Mouse (Mus musculus): ENCODE measurements around the gene Ubac2. TPM values are rescaled to one million over a fixed set of nuclear protein-coding genes. Genes with fewer than 3 reads are reported as not detected.

Gene Ubac2
- polyA plus RNA-seq, 1 experiment from 2014 or later = 43.2 TPM

DNA sequence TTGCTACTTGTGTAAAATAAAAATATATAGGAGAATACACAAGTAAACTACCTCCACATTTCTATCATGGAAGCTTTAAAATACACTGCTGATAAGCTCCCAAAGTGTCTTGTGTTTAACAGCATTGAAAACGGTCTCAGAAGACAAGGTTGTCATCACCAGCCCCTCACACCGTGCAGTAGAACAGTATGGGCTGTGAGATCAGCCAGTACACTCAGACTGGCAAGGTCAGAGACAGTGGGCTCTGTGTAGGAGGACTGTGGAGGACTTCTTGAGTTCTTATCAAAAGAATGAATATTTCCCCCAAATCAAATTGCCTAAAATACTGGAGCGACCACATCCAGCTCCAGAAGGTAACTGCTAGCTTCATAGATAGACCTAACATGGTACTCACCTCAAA lies 61.2 kb downstream of the Ubac2 start:
- DNase-seq (ENCODE audit: low spot score) (no peak), ATAC-seq (no peak)
- H3K4me3 ChIP-seq (ENCODE audit: low read depth, low read length) = no peak overlapping the region
- whole genome bisulfite sequencing = 84% methylated on average over 3 of the region's 3 CpGs
- H3K4me2 ChIP-seq (replicated peaks; ENCODE audit: low read depth, low read length) = no peak overlapping the region
- no peaks in the 10 kb centered on the region for H3K4me1 ChIP-seq (ENCODE audit: insufficient read depth, low read depth, low read length)
- TF ChIP-seq EP300 (IDR thresholded peaks at IDR 0.05) (no peak), CTCF (IDR thresholded peaks at IDR 0.05) (no peak)
- no peaks in the 10 kb centered on the region for H3K27me3 ChIP-seq (replicated peaks; ENCODE audit: insufficient read depth, low read length)
- no peaks in the 10 kb centered on the region for H3K36me3 ChIP-seq (ENCODE audit: insufficient read depth, low read length)
- no peaks in the 10 kb centered on the region for H3K9me3 ChIP-seq (ENCODE audit: low read length)
- no peak overlapping the region for H3K27ac ChIP-seq (ENCODE audit: low read length)
- H3K9ac ChIP-seq (replicated peaks; ENCODE audit: low read depth) = no peak overlapping the region

DNA sequence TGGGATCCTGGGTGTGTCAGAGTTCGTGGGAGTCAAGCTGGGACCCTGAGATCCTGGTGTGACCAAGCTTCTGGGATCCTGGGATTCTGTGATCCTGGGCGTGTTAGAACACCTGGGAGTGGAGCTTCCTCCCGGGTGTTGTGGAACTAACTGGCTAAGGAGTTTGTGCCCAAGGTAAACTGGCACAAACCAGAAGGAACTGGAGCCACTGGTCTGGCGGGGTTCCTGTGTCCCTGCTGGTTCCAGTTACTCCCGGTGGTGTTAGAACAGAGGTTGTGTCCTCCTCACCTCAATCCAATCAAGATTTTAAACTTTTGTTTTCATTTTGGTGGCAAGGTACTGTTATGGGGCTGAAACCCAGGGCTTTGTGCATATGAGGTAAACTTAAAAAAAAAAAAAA lies 67.7 kb downstream of the Ubac2 start:
- Histone ChIP-seq H3K36me3 (ENCODE audit: insufficient read depth, low read length) (no peaks in the 10 kb centered on the region), H3K27me3 (replicated peaks; ENCODE audit: insufficient read depth, low read length) (no peaks in the 10 kb centered on the region), H3K9ac (replicated peaks; ENCODE audit: low read depth) (no peak overlapping the region), H3K27ac (ENCODE audit: low read length) (no peak overlapping the region), H3K4me2 (replicated peaks; ENCODE audit: low read depth, low read length) (no peak overlapping the region), H3K4me1 (ENCODE audit: insufficient read depth, low read depth, low read length) (no peaks in the 10 kb centered on the region), H3K9me3 (ENCODE audit: low read length) (no peaks in the 10 kb centered on the region), H3K4me3 (ENCODE audit: low read depth, low read length) (no peak overlapping the region)
- no peak for ATAC-seq
- 69% methylated on average over 5 of the region's 5 CpGs for WGBS
- TF ChIP-seq EP300 (IDR thresholded peaks at IDR 0.05) (no peak), CTCF (IDR thresholded peaks at IDR 0.05) (no peak)
- no peak for DNase-seq (ENCODE audit: low spot score)

DNA sequence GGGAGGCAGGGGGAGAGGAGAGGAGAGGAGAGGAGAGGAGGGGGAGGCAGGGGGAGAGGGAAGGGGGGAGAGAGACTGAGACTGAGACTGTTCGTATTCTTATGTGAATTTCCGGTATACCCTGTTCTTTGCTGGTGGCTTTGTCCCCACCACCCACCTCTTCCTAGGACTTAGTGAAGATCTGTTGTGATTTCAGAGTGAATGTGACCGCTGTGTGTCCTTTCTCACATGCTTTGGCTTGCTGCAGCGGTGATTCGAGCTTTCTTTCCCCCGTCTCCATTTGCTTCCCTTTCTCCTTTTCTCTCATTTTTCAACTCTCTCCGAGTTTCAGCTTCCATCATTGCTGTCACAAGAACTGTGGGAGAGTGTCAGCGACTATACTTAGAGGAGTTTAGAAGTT lies 68.3 kb downstream of the Ubac2 start:
- 53% methylated on average over 8 of the region's 8 CpGs for WGBS
- H3K36me3 ChIP-seq (ENCODE audit: insufficient read depth, low read length) = no peaks in the 10 kb centered on the region
- H3K27me3 ChIP-seq (replicated peaks; ENCODE audit: insufficient read depth, low read length) = no peaks in the 10 kb centered on the region
- no peak overlapping the region for H3K9ac ChIP-seq (replicated peaks; ENCODE audit: low read depth)
- no peaks in the 10 kb centered on the region for H3K9me3 ChIP-seq (ENCODE audit: low read length)
- TF ChIP-seq CTCF (IDR thresholded peaks at IDR 0.05) (no peak), EP300 (IDR thresholded peaks at IDR 0.05) (no peak)
- ATAC-seq (no peak), DNase-seq (ENCODE audit: low spot score) (no peak)
- no peak overlapping the region for H3K27ac ChIP-seq (ENCODE audit: low read length)
- no peak overlapping the region for H3K4me3 ChIP-seq (ENCODE audit: low read depth, low read length)
- H3K4me1 ChIP-seq (ENCODE audit: insufficient read depth, low read depth, low read length) = no peaks in the 10 kb centered on the region
- H3K4me2 ChIP-seq (replicated peaks; ENCODE audit: low read depth, low read length) = no peak overlapping the region

DNA sequence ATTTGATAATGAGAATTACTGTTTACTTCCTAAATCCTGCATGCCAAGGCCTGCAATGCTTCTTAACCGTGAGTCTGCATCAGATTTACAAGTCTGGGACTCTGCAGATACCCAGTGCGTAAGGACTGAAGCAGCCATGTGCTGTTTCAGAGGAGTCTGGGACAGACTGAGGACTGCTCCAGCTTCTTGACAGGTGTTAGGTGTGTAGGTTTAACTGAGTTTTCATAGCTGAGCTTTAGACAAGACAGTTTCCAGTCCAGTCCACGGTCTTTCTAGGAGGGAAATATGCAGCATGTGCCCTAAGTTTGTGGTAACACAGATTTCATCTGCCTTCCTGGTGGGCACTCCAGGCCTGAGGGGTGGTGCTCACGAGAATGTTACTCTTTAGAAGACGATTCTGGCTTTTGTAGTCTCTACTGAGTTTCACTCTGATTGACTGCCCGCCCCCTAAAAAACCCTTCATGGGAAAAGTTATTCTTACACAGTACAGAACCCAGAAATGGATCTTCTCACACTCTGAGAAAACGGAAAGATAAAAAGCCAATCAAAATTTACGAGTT lies 68.9 kb downstream of the Ubac2 start:
- DNase-seq (ENCODE audit: low spot score) (no peak), ATAC-seq (no peak)
- H3K27me3 ChIP-seq (replicated peaks; ENCODE audit: insufficient read depth, low read length) = no peaks in the 10 kb centered on the region
- H3K9me3 ChIP-seq (ENCODE audit: low read length) = no peaks in the 10 kb centered on the region
- H3K4me1 ChIP-seq (ENCODE audit: insufficient read depth, low read depth, low read length) = no peaks in the 10 kb centered on the region
- H3K4me3 ChIP-seq (ENCODE audit: low read depth, low read length) = no peak overlapping the region
- H3K4me2 ChIP-seq (replicated peaks; ENCODE audit: low read depth, low read length) = no peak overlapping the region
- no peaks in the 10 kb centered on the region for H3K36me3 ChIP-seq (ENCODE audit: insufficient read depth, low read length)
- H3K27ac ChIP-seq (ENCODE audit: low read length) = no peak overlapping the region
- 66% methylated on average over 8 of the region's 8 CpGs for WGBS
- TF ChIP-seq EP300 (IDR thresholded peaks at IDR 0.05) (no peak), CTCF (IDR thresholded peaks at IDR 0.05) (no peak)
- H3K9ac ChIP-seq (replicated peaks; ENCODE audit: low read depth) = no peak overlapping the region

DNA sequence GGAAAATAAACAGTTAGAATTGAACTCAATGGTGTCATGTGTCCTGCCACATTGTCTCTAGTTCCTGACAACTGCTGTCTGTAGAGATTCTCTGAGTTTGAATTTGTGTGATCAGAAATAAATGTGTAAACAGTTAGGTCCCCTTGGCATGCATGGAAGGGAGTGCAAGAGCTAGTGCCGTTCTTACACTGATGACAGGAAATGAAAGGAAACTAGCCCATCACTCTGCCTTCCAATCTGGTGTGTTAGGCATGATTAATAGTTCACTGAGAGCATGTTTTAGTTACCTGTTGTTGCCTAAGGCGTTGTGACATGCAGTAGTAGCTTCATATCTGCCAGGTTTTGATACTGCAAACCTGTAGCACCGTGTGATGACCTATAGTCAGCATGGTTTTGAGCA lies 69.5 kb downstream of the Ubac2 start:
- no peak for ATAC-seq
- DNase-seq (ENCODE audit: low spot score) = no peak
- Histone ChIP-seq H3K36me3 (ENCODE audit: insufficient read depth, low read length) (no peaks in the 10 kb centered on the region), H3K4me2 (replicated peaks; ENCODE audit: low read depth, low read length) (no peak overlapping the region), H3K9me3 (ENCODE audit: low read length) (no peaks in the 10 kb centered on the region), H3K4me1 (ENCODE audit: insufficient read depth, low read depth, low read length) (no peaks in the 10 kb centered on the region), H3K27me3 (replicated peaks; ENCODE audit: insufficient read depth, low read length) (no peaks in the 10 kb centered on the region), H3K4me3 (ENCODE audit: low read depth, low read length) (no peak overlapping the region), H3K9ac (replicated peaks; ENCODE audit: low read depth) (no peak overlapping the region), H3K27ac (ENCODE audit: low read length) (no peak overlapping the region)
- TF ChIP-seq CTCF (IDR thresholded peaks at IDR 0.05) = no peak
- WGBS = 68% methylated on average over 3 of the region's 3 CpGs

DNA sequence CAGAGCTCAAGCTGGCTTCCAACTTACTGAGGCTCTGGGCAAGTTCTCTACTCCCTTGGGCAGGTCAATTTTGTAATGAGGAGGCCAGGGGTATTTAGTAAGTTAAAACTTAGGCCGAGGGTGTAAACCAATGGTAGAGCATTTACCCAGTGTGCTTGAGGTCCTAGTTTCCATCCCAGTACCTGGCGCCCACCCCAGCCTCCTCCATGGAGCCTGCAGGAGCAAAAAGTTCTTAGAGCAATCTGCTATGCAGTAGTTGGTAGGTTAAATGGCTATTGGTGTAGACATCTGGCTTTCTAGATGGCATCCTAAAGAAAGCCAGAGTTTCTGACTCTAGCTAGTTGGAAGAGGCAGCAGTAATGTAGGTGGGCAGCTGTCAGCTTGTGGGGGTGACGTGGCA lies 71.0 kb downstream of the Ubac2 start:
- 92% methylated on average over 3 of the region's 3 CpGs for WGBS

DNA sequence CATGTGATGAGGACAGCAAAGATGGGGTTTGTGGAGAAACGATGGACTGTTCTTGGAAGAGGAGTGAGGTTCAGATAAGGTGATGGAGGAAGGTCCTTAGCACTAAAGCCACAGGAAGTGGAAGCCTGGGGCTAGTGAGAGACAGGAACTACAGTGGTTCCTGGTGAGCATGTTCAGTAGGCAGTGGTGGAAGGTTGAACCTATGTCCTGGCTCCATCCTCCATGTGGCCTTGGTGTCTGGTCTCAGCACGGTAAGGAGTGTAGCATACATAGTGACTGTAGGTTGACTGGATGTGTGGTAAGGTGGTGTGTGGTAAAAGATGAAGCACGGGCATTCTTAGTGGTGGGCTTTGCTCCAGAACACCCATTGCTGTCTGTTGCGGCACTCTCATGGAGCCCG lies 71.5 kb downstream of the Ubac2 start:
- H3K9ac ChIP-seq (replicated peaks; ENCODE audit: low read depth) = no peak overlapping the region
- no peaks in the 10 kb centered on the region for H3K4me1 ChIP-seq (ENCODE audit: insufficient read depth, low read depth, low read length)
- no peaks in the 10 kb centered on the region for H3K36me3 ChIP-seq (ENCODE audit: insufficient read depth, low read length)
- no peak overlapping the region for H3K27ac ChIP-seq (ENCODE audit: low read length)
- H3K4me3 ChIP-seq (ENCODE audit: low read depth, low read length) = no peak overlapping the region
- ATAC-seq (no peak), DNase-seq (ENCODE audit: low spot score) (no peak)
- no peak for TF ChIP-seq CTCF (IDR thresholded peaks at IDR 0.05)
- no peak for TF ChIP-seq EP300 (IDR thresholded peaks at IDR 0.05)
- no peak overlapping the region for H3K4me2 ChIP-seq (replicated peaks; ENCODE audit: low read depth, low read length)
- H3K9me3 ChIP-seq (ENCODE audit: low read length) = no peaks in the 10 kb centered on the region
- WGBS = 89% methylated on average over 5 of the region's 5 CpGs
- no peaks in the 10 kb centered on the region for H3K27me3 ChIP-seq (replicated peaks; ENCODE audit: insufficient read depth, low read length)

More for the DNA sequence above, 71.0 kb downstream of the Ubac2 start:
- Histone ChIP-seq H3K9me3 (ENCODE audit: low read length) (no peaks in the 10 kb centered on the region), H3K27me3 (replicated peaks; ENCODE audit: insufficient read depth, low read length) (no peaks in the 10 kb centered on the region), H3K36me3 (ENCODE audit: insufficient read depth, low read length) (no peaks in the 10 kb centered on the region), H3K4me2 (replicated peaks; ENCODE audit: low read depth, low read length) (no peak overlapping the region), H3K9ac (replicated peaks; ENCODE audit: low read depth) (no peak overlapping the region), H3K27ac (ENCODE audit: low read length) (no peak overlapping the region), H3K4me3 (ENCODE audit: low read depth, low read length) (no peak overlapping the region), H3K4me1 (ENCODE audit: insufficient read depth, low read depth, low read length) (no peaks in the 10 kb centered on the region)
- TF ChIP-seq CTCF (IDR thresholded peaks at IDR 0.05) = no peak
- no peak for TF ChIP-seq EP300 (IDR thresholded peaks at IDR 0.05)
- ATAC-seq = no peak
- no peak for DNase-seq (ENCODE audit: low spot score)

All from lung, postnatal 0 days (tissue).